Mouse (Mus musculus) B cell, adult 2 months (primary cell): Measurements from ENCODE around the gene Naaa.

Source experiments
- DNase-seq, 2 experiments: peaks; one replicate each; pipeline ENCODE4 v3.0.0; 2022

Gene Naaa

GRCm38 (mm10) chr5:92277437-92278394 is at the start of gene Naaa:
Naaa (minus strand) TSS chr5:92278170.
- DNase-seq: peak; percentile 88

- DNase-seq: no peak
These were observed 49.4 kb upstream of the Naaa start for GRCm38 (mm10) chr5:92327367-92327766.

GRCm38 (mm10) chr5:92323264-92323663 is 45.3 kb upstream of the Naaa start:
- no peak for DNase-seq

DNA sequence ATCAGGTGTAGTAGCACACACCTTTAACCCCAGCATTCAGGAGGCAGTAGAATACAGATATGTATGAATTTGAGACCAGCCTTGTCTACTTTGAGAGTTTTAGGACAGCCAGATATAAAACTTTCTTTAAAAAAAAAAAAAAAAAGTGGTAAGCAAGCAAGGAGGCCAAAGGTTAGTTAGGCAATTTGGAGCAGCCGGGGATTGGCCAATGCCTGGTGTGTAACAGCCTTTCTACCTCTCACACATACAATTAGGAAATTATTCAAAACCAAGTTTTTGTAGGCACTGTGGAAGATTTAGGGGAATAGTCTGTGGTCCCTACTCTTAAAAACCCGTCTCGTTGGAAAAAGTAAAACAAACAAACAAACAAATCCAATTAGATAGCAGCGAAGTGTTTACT is 44.6 kb upstream of the Naaa start:
- DNase-seq: no peak

GRCm38 (mm10) chr5:92321631-92322400 is 43.8 kb upstream of the Naaa start:
- no peak for DNase-seq

DNA sequence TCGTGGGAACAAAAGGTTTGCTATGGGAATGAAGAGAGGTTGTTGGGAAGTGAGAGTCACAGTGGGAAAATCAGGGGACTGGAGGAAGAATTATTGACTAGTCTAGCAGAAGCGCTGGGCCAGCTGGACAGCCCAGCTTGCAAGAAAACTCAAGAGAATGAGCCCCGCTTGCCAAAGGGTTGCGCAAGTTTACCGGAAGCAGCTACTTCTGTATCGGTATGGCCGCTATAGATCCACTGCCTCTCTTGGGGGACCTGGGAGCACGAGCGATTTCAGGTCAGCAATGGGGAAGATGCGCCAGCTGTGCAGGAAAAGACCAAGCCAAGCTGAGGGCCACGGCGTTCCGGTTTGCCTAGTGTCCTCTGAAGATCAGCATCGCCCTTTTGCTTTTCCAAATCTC is 40.6 kb upstream of the Naaa start:
- DNase-seq: no peak

GRCm38 (mm10) chr5:92318119-92318518 is 40.1 kb upstream of the Naaa start:
- DNase-seq: peak in 1 of 2 experiments; percentile 12

- DNase-seq: no peak
These were observed 35.8 kb upstream of the Naaa start for GRCm38 (mm10) chr5:92313776-92314175.

GRCm38 (mm10) chr5:92312046-92312715 is 34.2 kb upstream of the Naaa start:
- DNase-seq: peak; percentile 90 to 93

GRCm38 (mm10) chr5:92309681-92310511 is 31.9 kb upstream of the Naaa start, which contains the start of gene Sdad1:
Sdad1 (minus strand) TSS chr5:92310479.
- DNase-seq: peak; percentile 89 to 91

- no peak for DNase-seq
These were observed 26.3 kb upstream of the Naaa start for GRCm38 (mm10) chr5:92304291-92304690.

DNA sequence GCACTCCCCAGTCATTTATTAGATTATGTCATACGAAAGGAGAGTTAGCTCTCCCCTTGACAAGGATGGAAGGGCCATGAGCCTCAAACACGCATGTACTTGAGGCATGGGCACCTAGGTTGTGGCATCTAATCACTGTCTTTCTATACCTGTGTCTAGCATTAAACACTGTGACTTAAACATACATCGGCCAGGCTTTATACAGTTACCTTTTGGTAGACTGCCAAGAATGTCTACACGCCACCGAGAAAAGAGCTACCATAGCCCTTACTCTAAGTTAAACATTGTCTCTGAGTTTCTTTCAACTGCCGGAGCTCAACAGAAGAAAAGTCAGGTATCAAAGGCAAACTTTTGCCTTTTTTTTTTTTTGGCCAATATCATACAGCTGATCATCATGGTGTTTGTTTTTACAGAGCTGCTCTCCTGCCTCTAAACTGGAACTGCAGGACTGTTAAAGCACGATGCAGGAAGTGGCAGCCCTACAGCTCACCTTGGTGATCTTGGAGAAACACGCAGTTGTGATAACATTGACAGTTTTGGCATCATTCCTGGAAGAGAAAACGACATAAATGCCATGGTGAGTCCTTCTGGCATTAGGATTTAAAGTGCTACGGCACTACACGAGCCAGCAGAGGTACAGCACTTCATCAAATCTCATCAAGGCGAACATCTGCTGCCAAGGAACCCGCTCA is 24.3 kb upstream of the Naaa start:
- DNase-seq: no peak

GRCm38 (mm10) chr5:92294525-92294924 is 16.6 kb upstream of the Naaa start:
- DNase-seq: no peak

DNA sequence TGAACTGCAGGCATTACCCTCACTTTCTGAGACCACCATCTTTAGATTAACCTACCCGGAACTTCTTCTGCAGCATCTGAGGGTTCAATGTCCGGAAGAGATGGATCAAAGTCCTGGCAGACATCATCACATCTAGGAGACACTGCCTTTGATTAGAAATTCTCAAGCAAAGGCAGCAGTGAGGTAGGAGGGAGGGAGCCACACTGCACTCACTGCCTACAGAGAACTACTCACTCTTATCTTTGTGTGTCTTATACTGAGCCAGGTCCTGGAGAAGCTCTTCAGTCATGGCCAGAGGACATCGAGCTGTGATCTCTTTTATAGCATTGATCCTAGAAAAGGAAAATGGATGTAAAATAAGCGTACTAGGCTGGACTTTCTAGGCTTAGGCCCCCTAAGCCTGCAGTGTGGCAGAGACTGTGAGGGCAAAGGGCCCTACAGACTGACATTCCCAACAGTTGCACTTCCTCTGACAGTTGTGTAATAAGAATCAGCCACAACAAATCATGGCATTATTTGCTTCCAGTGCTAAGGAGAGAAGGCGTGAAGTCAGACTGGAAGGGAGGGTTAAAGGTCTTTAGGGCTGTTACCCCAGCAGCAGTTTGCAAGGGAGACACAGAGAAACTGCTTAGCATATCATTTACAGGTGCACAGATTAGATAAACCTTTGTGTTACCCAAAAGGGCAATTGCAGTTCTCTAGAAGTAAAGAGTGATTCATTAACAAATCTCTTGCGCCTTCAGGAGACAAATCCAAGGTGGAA is 13.9 kb upstream of the Naaa start:
- no peak for DNase-seq

DNA sequence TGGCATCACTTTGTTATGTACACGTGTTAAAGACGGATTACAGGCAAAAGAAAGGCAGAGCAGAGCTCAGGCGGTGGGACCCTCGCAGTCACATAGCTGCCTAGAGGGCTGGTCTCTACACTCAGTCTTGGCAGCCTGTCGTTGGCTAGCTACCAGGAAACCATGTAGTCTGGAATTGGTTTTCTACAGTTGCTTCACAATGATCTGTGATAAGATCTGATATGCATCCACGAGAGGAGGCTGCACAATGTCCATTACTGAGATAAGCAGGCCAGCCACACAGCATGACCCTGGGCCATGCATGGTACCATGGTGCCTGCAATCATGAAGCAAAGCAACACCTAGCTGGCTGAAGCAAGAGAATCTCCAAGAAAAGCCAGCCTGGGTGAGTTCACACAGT is 9.9 kb upstream of the Naaa start:
- no peak for DNase-seq

DNA sequence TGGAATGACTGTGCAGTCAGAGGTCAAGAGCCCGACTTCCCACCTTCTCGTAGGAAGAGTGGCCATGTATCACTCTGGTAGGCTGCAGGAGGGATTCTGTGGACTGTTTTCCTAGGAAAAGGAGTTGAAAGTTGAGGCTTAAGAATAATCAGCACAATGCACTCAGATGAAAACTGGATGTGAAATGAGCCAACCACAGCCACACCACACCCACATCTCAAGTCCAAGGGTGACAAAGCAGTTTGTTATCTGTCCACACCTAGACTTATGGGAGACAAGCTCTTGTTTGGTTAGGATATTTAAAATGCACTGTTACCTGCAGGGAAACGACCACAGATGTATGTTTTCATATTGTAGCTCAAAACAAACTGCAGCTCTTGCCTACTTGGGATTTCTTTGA is 5.1 kb upstream of the Naaa start:
- DNase-seq: no peak

DNA sequence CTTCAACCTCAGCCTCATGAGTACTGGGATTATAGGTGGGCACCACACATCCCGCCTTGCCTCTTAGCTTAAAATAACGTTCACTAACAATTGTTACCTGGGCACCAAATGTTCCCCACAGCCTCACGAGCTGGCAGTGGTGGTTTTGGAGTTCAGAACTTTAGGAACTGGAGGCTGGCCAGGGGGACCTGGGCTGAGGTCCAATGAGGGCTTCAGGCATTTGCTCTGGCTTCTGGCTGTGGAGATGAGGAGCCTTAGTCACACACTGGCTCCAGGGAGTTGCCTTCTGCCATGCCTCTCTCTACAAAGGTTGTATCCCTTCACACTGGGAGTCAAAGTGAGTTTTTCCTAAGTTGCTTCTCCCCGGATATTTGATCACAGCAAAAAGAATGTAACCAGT is 4.6 kb upstream of the Naaa start:
- no peak for DNase-seq

GRCm38 (mm10) chr5:92278942-92279537 is 1.1 kb upstream of the Naaa start:
- peak; percentile 76 to 78 for DNase-seq

DNA sequence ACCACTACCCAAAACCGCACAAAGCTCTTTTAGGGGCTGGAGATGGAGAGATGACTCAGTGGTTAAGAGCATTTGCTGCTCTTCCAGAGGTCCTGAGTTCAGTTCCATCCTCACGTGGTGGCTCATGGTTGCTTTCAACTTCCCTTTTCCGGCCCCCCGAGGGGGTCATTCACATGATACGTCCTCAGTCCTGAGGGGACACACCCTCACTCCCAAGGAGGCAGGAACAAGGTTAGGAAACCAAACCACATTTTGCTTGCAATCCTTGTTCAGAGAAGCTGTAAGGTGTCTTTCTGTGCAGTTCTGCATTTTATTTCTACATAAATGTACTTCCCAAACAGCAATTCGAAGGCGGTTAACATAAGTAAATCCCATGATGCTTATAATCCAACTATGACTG is 7.5 kb downstream of the Naaa start:
- no peak for DNase-seq

DNA sequence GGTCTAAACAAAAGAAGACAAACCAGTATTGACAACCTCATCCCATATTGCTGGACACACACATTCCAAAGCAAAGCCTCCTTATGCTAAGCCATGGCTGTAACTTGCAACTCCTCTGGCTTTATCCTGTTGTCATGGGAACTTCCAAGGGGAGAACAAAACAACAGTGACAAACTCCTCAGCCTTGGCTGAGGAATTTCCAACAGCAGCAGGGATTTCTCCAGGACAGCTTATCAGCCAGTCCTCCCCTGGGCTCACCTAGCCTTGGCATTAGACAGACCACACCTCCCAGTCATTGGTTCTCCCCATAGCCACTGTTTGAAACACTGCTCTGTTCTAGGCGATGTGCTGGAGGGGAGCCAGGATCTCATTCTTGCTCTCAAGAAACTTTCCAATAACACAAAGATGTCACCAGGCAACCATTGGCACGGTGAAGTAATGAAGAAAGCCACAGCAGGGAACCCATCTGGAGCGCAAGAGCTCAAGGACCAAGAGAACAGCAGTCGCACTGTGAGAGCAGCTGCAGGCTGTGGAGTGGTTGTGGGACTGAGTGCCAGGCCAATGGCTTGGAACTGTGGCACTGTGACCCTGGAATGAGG is 14.1 kb downstream of the Naaa start:
- no peak for DNase-seq
